Mouse (Mus musculus) forebrain, embryonic 14.5 days (tissue): ENCODE measurements at regions not wholly inside any gene's neighbourhood (a gene's known extent, or its start where the extent isn't known, plus 50 kb on each side); places are given as distances from the start of the nearest gene placed in this dataset.

ENCODE experiments used
- ATAC-seq: fragments of 200-750 bp; cut with Nextera tagmentation; 2 replicates; pipeline ENCODE4 v1.8.0; 2017; ENCODE audit warnings: mild to moderate bottlenecking, moderate library complexity
- DNase-seq: peaks from one replicate; pipeline ENCODE4 v3.0.0-alpha.2; 2015; ENCODE audit warnings: low spot score
- H3K27ac ChIP-seq: fragments of 300-500 bp; sonication (generic); 2 replicates; pipeline ENCODE4 v1.5.1; 2014; ENCODE audit warnings: low read depth, mild to moderate bottlenecking, control low read depth, low read length, moderate library complexity
- H3K27me3 ChIP-seq: fragments of 300-500 bp; sonication (generic); replicated peaks from 2 replicates; pipeline ENCODE4 v1.6.1; 2014; ENCODE audit warnings: low read length, control low read depth, mixed read lengths; ENCODE audit not compliant: control insufficient read depth, insufficient read depth
- H3K36me3 ChIP-seq: fragments of 300-500 bp; sonication (generic); 2 replicates; pipeline ENCODE4 v1.6.1; 2014; ENCODE audit warnings: low read length, control low read depth; ENCODE audit not compliant: control insufficient read depth, insufficient read depth
- H3K4me1 ChIP-seq: fragments of 300-500 bp; sonication (generic); 2 replicates; pipeline ENCODE4 v1.6.1; 2014; ENCODE audit warnings: antibody characterized with exemption, low read length, control low read depth; ENCODE audit not compliant: control insufficient read depth, insufficient read depth
- H3K4me2 ChIP-seq: fragments of 300-500 bp; sonication (generic); 2 replicates; pipeline ENCODE4 v1.6.1; 2014; ENCODE audit warnings: mild to moderate bottlenecking, control low read depth, low read length
- H3K4me3 ChIP-seq: fragments of 300-500 bp; sonication (generic); 2 replicates; pipeline ENCODE4 v1.5.1; 2014; ENCODE audit warnings: low read depth, low read length, control low read depth
- H3K9ac ChIP-seq: fragments of 300-500 bp; sonication (generic); 2 replicates; pipeline ENCODE4 v1.6.1; 2014; ENCODE audit warnings: mild to moderate bottlenecking, low read length, control low read depth, moderate library complexity
- H3K9me3 ChIP-seq: fragments of 300-500 bp; sonication (generic); replicated peaks from 2 replicates; pipeline ENCODE4 v1.6.1; 2016; ENCODE audit warnings: low read length, control low read depth, mixed read lengths; ENCODE audit not compliant: control insufficient read depth
- WGBS: fragments of 180-500 bp; shearing (Covaris S2); extraction: QIAGEN DNeasy Blood & Tissue Kit; methylation state at CpG from one replicate; pipeline ENCODE4 v1.1.7; 2014; 5-methylcytosine and 5-hydroxymethylcytosine counted together

GRCm38 (mm10) chr2:75029089-75029693, 203.6 kb downstream of the Mtx2 start:
- ATAC-seq = no peak
- no peak for DNase-seq
- 56% methylated on average over 8 of the region's 8 CpGs for WGBS
- no peaks in the 10 kb centered on the region for H3K4me1 ChIP-seq
- H3K36me3 ChIP-seq = no peaks in the 10 kb centered on the region
- H3K4me2 ChIP-seq = no peak overlapping the region
- H3K9ac ChIP-seq = no peak overlapping the region
- no peak overlapping the region for H3K27ac ChIP-seq
- no peak overlapping the region for H3K4me3 ChIP-seq
- H3K27me3 ChIP-seq = no peaks in the 10 kb centered on the region
- no peaks in the 10 kb centered on the region for H3K9me3 ChIP-seq

- Histone ChIP-seq H3K4me1 (no peaks in the 10 kb centered on the region), H3K36me3 (no peaks in the 10 kb centered on the region), H3K9me3 (no peaks in the 10 kb centered on the region), H3K4me2 (no peak overlapping the region), H3K27ac (no peak overlapping the region), H3K4me3 (no peak overlapping the region), H3K9ac (no peak overlapping the region), H3K27me3 (no peaks in the 10 kb centered on the region)
- no peak for DNase-seq
- 73% methylated on average over 3 of the region's 3 CpGs for WGBS
- no peak for ATAC-seq
Observed at GRCm38 (mm10) chr2:75034708-75035107, 209.1 kb downstream of the Mtx2 start.

- DNase-seq (no peak), ATAC-seq (no peak)
- H3K4me3 ChIP-seq = no peak overlapping the region
- WGBS = 60% methylated on average over 3 of the region's 3 CpGs
- no peaks in the 10 kb centered on the region for H3K4me1 ChIP-seq
- H3K9me3 ChIP-seq = no peaks in the 10 kb centered on the region
- no peak overlapping the region for H3K4me2 ChIP-seq
- H3K36me3 ChIP-seq = no peaks in the 10 kb centered on the region
- no peak overlapping the region for H3K27ac ChIP-seq
- no peak overlapping the region for H3K9ac ChIP-seq
- no peaks in the 10 kb centered on the region for H3K27me3 ChIP-seq
Observed at GRCm38 (mm10) chr2:75039066-75039465, 213.5 kb downstream of the Mtx2 start.

- H3K9ac ChIP-seq = no peak overlapping the region
- 79% methylated on average over 6 of the region's 6 CpGs for WGBS
- no peaks in the 10 kb centered on the region for H3K9me3 ChIP-seq
- H3K4me2 ChIP-seq = no peak overlapping the region
- H3K27me3 ChIP-seq = no peaks in the 10 kb centered on the region
- DNase-seq (no peak), ATAC-seq (no peak)
- H3K27ac ChIP-seq = no peak overlapping the region
- no peaks in the 10 kb centered on the region for H3K4me1 ChIP-seq
- H3K4me3 ChIP-seq = no peak overlapping the region
- no peaks in the 10 kb centered on the region for H3K36me3 ChIP-seq
Observed at GRCm38 (mm10) chr2:75046892-75047291, 221.3 kb downstream of the Mtx2 start.

- Histone ChIP-seq H3K4me3 (no peak overlapping the region), H3K27ac (no peak overlapping the region), H3K36me3 (no peaks in the 10 kb centered on the region), H3K4me2 (no peak overlapping the region), H3K27me3 (no peaks in the 10 kb centered on the region), H3K9ac (no peak overlapping the region), H3K4me1 (no peaks in the 10 kb centered on the region), H3K9me3 (no peaks in the 10 kb centered on the region)
- DNase-seq = no peak
- no peak for ATAC-seq
- WGBS = 24% methylated on average over 6 of the region's 6 CpGs
Observed at GRCm38 (mm10) chr2:75048071-75048470, 222.5 kb downstream of the Mtx2 start.

GRCm38 (mm10) chr2:75054474-75055186, 229.0 kb downstream of the Mtx2 start:
- WGBS = 25% methylated on average over 14 of the region's 14 CpGs
- Histone ChIP-seq H3K27me3 (0 out of 2 replicates have a peak, but pooled peaks cover under 1% of the 10 kb centered on the region), H3K36me3 (no peaks in the 10 kb centered on the region), H3K9me3 (no peaks in the 10 kb centered on the region), H3K27ac (0 out of 2 replicates have a peak overlapping the region, but pooled peaks have one; percentile 15), H3K4me3 (peak overlapping the region; percentile 31), H3K4me1 (0 out of 2 replicates have a peak, but pooled peaks cover 3% of the 10 kb centered on the region), H3K9ac (peak overlapping the region; percentile 56), H3K4me2 (peak overlapping the region; percentile 64)
- DNase-seq (no peak), ATAC-seq (peak; percentile 82)

- Histone ChIP-seq H3K9ac (peak overlapping the region; percentile 56), H3K27ac (no peak overlapping the region), H3K4me3 (peak overlapping the region; percentile 31), H3K4me2 (peak overlapping the region; percentile 64), H3K9me3 (no peaks in the 10 kb centered on the region), H3K27me3 (0 out of 2 replicates have a peak, but pooled peaks cover 5% of the 10 kb centered on the region), H3K4me1 (0 out of 2 replicates have a peak, but pooled peaks cover 3% of the 10 kb centered on the region), H3K36me3 (no peaks in the 10 kb centered on the region)
- DNase-seq (peak; percentile 87), ATAC-seq (peak; percentile 72)
- under 1% methylated on average over 6 of the region's 6 CpGs for WGBS
Observed at GRCm38 (mm10) chr2:75055187-75055543, 229.6 kb downstream of the Mtx2 start.

GRCm38 (mm10) chr2:75061009-75061408, 235.4 kb downstream of the Mtx2 start:
- WGBS = 40% methylated on average over 7 of the region's 7 CpGs
- Histone ChIP-seq H3K27ac (no peak overlapping the region), H3K9ac (no peak overlapping the region), H3K4me2 (no peak overlapping the region), H3K9me3 (no peaks in the 10 kb centered on the region), H3K36me3 (no peaks in the 10 kb centered on the region), H3K27me3 (0 out of 2 replicates have a peak, but pooled peaks cover 5% of the 10 kb centered on the region), H3K4me3 (no peak overlapping the region), H3K4me1 (no peaks in the 10 kb centered on the region)
- ATAC-seq (no peak), DNase-seq (peak; percentile 14)
